Mouse (Mus musculus) liver, postnatal 0 days (tissue): ENCODE results near the gene Cd19. TPM values are rescaled to one million over a fixed set of nuclear protein-coding genes. Genes with fewer than 3 reads are reported as not detected.
"Not testable (repeated sequence)": the region's sequence is repeated elsewhere in the genome, so short reads cannot be mapped to it uniquely, and the experiment has no call there.

Experiments
- ATAC-seq: fragments of 200-750 bp; cut with Nextera tagmentation; 2 replicates; pipeline ENCODE4 v1.8.0; 2017; ENCODE audit warnings: mild to moderate bottlenecking, moderate library complexity
- DNase-seq: peaks from one replicate; pipeline ENCODE4 v3.0.0-alpha.2; 2016
- H3K27ac ChIP-seq: fragments of 300-500 bp; sonication (generic); 2 replicates; pipeline ENCODE4 v1.5.1; 2014; ENCODE audit warnings: antibody characterized with exemption, moderate library complexity, mild to moderate bottlenecking, low read depth
- H3K27me3 ChIP-seq: fragments of 300-500 bp; sonication (generic); 2 replicates; pipeline ENCODE4 v1.6.1; 2014; ENCODE audit warnings: low read length, control low read depth, mixed read lengths; ENCODE audit not compliant: insufficient read depth
- H3K36me3 ChIP-seq: fragments of 300-500 bp; sonication (generic); replicated peaks from 2 replicates; pipeline ENCODE4 v1.6.1; 2014; ENCODE audit warnings: mild to moderate bottlenecking, control low read depth, low read length, moderate library complexity, mixed read lengths; ENCODE audit not compliant: insufficient read depth
- H3K4me1 ChIP-seq: fragments of 300-500 bp; sonication (generic); 2 replicates; pipeline ENCODE4 v1.6.1; 2014; ENCODE audit warnings: antibody characterized with exemption, mild to moderate bottlenecking, control low read depth; ENCODE audit not compliant: insufficient read depth
- H3K4me2 ChIP-seq: fragments of 300-500 bp; sonication (generic); 2 replicates; pipeline ENCODE4 v1.6.1; 2014; ENCODE audit warnings: low read depth, mild to moderate bottlenecking, low read length, moderate library complexity, mixed read lengths
- H3K4me3 ChIP-seq: fragments of 300-500 bp; sonication (generic); 2 replicates; pipeline ENCODE4 v1.5.1; 2014; ENCODE audit warnings: low read depth, low read length
- H3K9ac ChIP-seq: fragments of 300-500 bp; sonication (generic); replicated peaks from 2 replicates; pipeline ENCODE4 v1.6.1; 2014; ENCODE audit warnings: mild to moderate bottlenecking, moderate library complexity
- H3K9me3 ChIP-seq: fragments of 300-500 bp; sonication (generic); 2 replicates; pipeline ENCODE4 v1.6.1; 2016; ENCODE audit warnings: mild to moderate bottlenecking, control low read depth, low read length, mixed read lengths
- CTCF ChIP-seq: sonication (generic); IDR thresholded peaks from 2 replicates; pipeline ENCODE4 v1.5.1; 2016; ENCODE audit warnings: antibody characterized with exemption, low read depth
- EP300 ChIP-seq: IDR thresholded peaks from 2 replicates; pipeline ENCODE4 v1.6.1; 2016; ENCODE audit warnings: antibody characterized with exemption, low read depth, mild to moderate bottlenecking
- WGBS: fragments of 180-500 bp; shearing (Covaris S2); extraction: QIAGEN DNeasy Blood & Tissue Kit; methylation state at CpG from one replicate; pipeline ENCODE4 v1.1.7; 2014; ENCODE audit not compliant: insufficient replicate concordance; 5-methylcytosine and 5-hydroxymethylcytosine counted together
- polyA plus RNA-seq: library from polyadenylated mRNA; unstranded; fragments of >200 nt; fragmentation: Nextera tagmentation; extraction: Ambion mirVana; gene quantifications from 2 replicates; pipeline ENCODE4 v1.2.1, GENCODE M21; 2015

Gene Cd19
- polyA plus RNA-seq, 1 experiment from 2014 or later, result 9.1 TPM

DNA sequence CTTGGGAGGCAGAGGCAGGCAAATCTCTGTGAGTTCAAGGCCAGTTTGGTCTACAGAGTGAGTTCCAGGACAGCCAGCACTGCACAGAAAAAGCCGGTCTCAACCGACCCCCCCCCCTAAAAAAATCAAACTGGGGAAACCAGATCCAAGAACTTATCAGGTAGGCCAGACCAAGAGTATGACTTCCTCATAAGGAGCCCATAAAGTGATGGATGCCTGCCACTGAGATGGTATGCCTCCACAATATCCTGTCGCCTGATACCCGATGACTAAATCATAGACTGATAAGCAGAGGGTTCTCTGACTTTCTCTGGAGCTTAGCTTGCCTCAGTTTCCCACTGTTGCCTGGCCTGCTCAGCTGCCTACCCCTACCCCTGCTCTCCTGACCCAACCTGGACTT, 16.9 kb downstream of the Cd19 start:
- Histone ChIP-seq H3K27ac (no peak overlapping the region), H3K36me3 (no peaks in the 10 kb centered on the region; the same call in 1 of the 2 replicates), H3K4me1 (no peaks in the 10 kb centered on the region), H3K9ac (no peak overlapping the region), H3K4me3 (no peak overlapping the region), H3K27me3 (no peaks in the 10 kb centered on the region), H3K9me3 (no peaks in the 10 kb centered on the region), H3K4me2 (no peak overlapping the region)
- ATAC-seq (no peak), DNase-seq (no peak)
- 64% methylated on average over 4 of the region's 4 CpGs for WGBS
- TF ChIP-seq CTCF, result no peak
- TF ChIP-seq EP300, result no peak

DNA sequence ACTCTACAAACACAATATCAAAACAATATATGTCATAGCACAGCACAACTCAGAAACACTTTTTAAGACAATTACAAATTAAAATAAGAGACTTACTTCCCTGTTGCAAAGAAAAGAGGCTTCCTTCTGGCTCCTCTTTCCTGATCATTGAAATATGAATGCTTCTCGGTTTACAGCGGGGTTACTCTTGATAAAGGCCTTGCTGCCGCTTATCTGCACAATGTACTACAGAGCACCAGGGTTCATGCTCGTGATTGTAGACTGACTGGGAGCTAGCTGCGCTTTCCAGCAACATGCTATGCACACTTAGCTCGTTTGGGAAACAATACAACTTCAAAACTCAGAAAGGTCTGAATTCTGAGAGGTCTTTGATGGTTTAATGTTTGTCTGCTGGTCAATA, 17.5 kb downstream of the Cd19 start:
- Histone ChIP-seq H3K27ac (peak overlapping the region; percentile 17), H3K4me2 (peak overlapping the region; percentile 52), H3K9ac (0 out of 2 replicates have a peak overlapping the region, but pooled peaks have one; percentile 10), H3K4me3 (peak overlapping the region; percentile 99; the same call in 1 of the 2 replicates), H3K9me3 (no peaks in the 10 kb centered on the region), H3K27me3 (no peaks in the 10 kb centered on the region), H3K36me3 (no peaks in the 10 kb centered on the region; the same call in 1 of the 2 replicates), H3K4me1 (no peaks in the 10 kb centered on the region)
- ATAC-seq (no peak), DNase-seq (no peak)
- WGBS, result 37% methylated on average over 6 of the region's 6 CpGs
- no peak for TF ChIP-seq EP300
- no peak for TF ChIP-seq CTCF

DNA sequence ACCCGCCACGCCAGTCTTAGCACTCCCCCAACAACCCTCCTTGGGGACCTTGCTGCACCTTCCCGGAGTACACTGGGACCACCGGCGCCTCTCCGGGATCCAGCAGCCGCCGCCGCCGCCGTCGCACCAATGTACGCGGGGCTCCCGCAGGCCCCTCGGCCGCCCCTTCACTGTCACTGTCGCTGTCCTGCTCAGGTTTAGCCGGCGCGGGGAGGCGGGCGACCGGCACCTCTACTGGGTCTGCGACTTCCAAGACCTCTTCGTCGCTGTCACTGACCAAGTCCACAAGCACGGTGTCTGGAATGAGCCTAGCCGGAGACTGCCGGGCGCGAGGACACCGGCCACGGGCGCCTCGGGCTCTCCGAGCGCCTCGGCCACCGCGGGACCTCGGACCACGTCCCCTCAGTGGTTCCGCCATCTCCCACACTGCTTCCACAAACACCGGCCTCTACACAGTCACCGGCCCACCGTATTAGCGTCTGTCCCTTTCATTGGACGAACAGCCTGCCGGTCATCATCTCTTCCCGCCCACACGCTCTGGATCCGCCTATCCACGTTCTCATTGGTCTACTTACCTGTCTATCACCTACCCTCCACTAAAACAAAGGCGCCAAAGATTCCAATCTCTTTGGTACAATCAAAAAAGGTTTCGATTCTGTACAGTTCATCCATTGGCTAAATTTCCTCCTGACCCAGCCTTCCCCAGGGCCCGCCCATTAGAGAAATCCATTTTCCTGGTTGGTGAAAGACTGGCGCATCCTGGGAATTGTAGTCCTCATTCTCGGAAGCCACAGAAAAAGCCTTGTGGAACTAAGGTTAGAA, 18.2 kb downstream of the Cd19 start, which contains the start of gene Nfatc2ip:
Gene Nfatc2ip (minus strand): TSS at position 440 of the 822 bp plus-strand sequence.
- H3K4me2 ChIP-seq, result peak within 1 kb of the TSS; percentile 98
- peak; percentile 95 for DNase-seq
- H3K27ac ChIP-seq, result peak within 1 kb of the TSS; percentile 78
- H3K9ac ChIP-seq, result peak within 1 kb of the TSS; percentile 94
- no peaks in the 10 kb centered on the region for H3K9me3 ChIP-seq
- no peaks in the 10 kb centered on the region for H3K27me3 ChIP-seq
- no peaks in the 10 kb centered on the region for H3K4me1 ChIP-seq
- TF ChIP-seq EP300 (peak; percentile 68; the same call in 1 of the 2 replicates), CTCF (no peak)
- no peaks in the 10 kb centered on the region; the same call in 1 of the 2 replicates for H3K36me3 ChIP-seq
- H3K4me3 ChIP-seq, result peak within 1 kb of the TSS; percentile 99
- under 1% methylated on average over 58 of the region's 59 CpGs for WGBS
- peak; percentile 99 for ATAC-seq

- not testable (repeated sequence) for H3K4me1 ChIP-seq, H3K27me3 ChIP-seq, DNase-seq, H3K9me3 ChIP-seq, H3K27ac ChIP-seq, H3K9ac ChIP-seq, H3K4me3 ChIP-seq, ATAC-seq, H3K4me2 ChIP-seq
- H3K36me3 ChIP-seq, result peaks cover 29% of the 10 kb centered on the region
- WGBS, result 87% methylated on average over 7 of the region's 7 CpGs
Measured at GRCm38 (mm10) chr7:126392086-126392884, 22.4 kb downstream of the Cd19 start.

- no peak overlapping the region for H3K9ac ChIP-seq
- WGBS, result 96% methylated on average over 1 of the region's 1 CpGs
- no peak overlapping the region for H3K4me2 ChIP-seq
- TF ChIP-seq EP300 (no peak), CTCF (no peak)
- DNase-seq (no peak), ATAC-seq (no peak)
- H3K9me3 ChIP-seq, result no peaks in the 10 kb centered on the region
- no peaks in the 10 kb centered on the region for H3K4me1 ChIP-seq
- no peak overlapping the region for H3K27ac ChIP-seq
- H3K4me3 ChIP-seq, result no peak overlapping the region
- no peaks in the 10 kb centered on the region for H3K27me3 ChIP-seq
- peaks cover 50% of the 10 kb centered on the region for H3K36me3 ChIP-seq
Measured at GRCm38 (mm10) chr7:126388185-126388584, 26.5 kb downstream of the Cd19 start.

- DNase-seq (no peak), ATAC-seq (no peak)
- H3K4me3 ChIP-seq, result no peak overlapping the region
- no peak overlapping the region for H3K27ac ChIP-seq
- H3K9me3 ChIP-seq, result no peaks in the 10 kb centered on the region
- H3K27me3 ChIP-seq, result no peaks in the 10 kb centered on the region
- H3K9ac ChIP-seq, result no peak overlapping the region
- no peak for TF ChIP-seq CTCF
- no peak for TF ChIP-seq EP300
- no peaks in the 10 kb centered on the region for H3K4me1 ChIP-seq
- H3K36me3 ChIP-seq, result peaks cover 34% of the 10 kb centered on the region
- H3K4me2 ChIP-seq, result no peak overlapping the region
- 68% methylated on average over 5 of the region's 5 CpGs for WGBS
Measured at GRCm38 (mm10) chr7:126383565-126383964, 31.1 kb downstream of the Cd19 start.
